Mouse (Mus musculus): ENCODE measurements around the gene Gm128. TPM values are rescaled to one million over a fixed set of nuclear protein-coding genes. Genes with fewer than 3 reads are reported as not detected.

Gene Gm128
- total and polyA plus RNA-seq, 3 experiments: 0.08 to 0.18 TPM; not detected in 1

DNA sequence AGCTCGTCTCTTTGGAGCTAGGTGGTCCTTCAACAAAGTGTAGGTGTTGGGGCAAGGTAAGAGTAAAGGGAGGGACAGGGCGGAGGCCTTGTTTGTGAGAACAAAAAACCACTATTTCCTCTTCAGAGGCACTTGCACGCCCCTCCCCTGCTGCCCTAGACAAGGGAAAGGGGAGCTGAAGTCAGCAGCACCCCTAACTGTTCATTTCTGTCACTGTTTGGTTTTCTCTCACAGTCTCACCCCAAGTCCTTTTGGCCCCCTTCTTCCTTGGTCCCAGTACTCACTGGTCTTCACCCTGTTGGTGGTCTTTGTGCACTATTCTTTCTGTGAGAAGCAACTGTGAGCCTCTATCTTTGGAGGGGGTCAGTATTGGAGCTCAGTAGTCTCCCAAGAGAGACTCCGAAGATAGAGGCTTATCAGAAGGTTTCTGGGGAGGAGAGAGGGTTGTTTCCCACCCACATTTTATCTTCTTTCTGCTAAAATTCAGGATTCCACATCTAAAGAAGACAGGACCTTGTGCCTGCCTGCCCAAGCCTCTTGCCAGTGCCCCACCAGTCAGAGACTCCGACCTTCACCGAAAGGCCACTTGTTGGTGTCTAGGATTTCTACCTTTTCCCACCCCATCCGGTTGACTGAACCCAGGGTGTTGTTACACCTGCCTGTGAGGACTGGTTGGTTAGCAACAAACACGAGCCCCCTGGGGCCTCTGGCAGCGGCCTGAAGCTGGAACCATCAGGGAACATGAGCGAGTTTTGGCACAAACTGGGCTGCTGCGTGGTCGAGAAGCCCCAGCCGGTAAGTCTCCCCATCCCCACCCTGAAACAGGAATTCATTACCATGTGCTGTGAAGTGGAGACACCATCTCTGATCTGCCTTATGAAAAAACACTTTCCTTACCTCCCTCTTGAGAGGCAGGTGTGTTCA is 9.8 kb downstream of the Gm128 start, which contains the start of gene Mllt11:
Gene Mllt11 (minus strand): TSS at position 874 of the 924 bp plus-strand sequence.
- Histone ChIP-seq H3K4me3 (ENCODE audit: control insufficient read depth in 1 of 2, insufficient read depth in 1 of 2, low read depth in 2 of 2, low read length in 2 of 2) (peak within 1 kb of the TSS; percentile 66 to 73), H3K9ac (ENCODE audit: control insufficient read depth, low read depth, low read length, poor library complexity, severe bottlenecking) (peak within 1 kb of the TSS; percentile 84), H3K27ac (ENCODE audit: control insufficient read depth, low read depth, low read length) (peak within 1 kb of the TSS; percentile 92), H3K36me3 (ENCODE audit: control insufficient read depth in 1 of 2, insufficient read depth in 2 of 2, low read length in 2 of 2) (peaks cover 34 to 44% of the 10 kb centered on the region in 2 experiments), H3K27me3 (ENCODE audit: control insufficient read depth in 1 of 2, insufficient read depth in 2 of 2, low read length in 2 of 2) (no peaks in the 10 kb centered on the region), H3K4me1 (ENCODE audit: control insufficient read depth in 1 of 2, insufficient read depth in 2 of 2, low read length in 2 of 2) (peaks cover 20 to 28% of the 10 kb centered on the region in 2 experiments), H3K79me2 (ENCODE audit: control insufficient read depth, insufficient read depth, low read length, poor library complexity) (peaks cover 60% of the 10 kb centered on the region), H3K9me3 (replicated peaks; ENCODE audit: insufficient read depth, low read length) (no peaks in the 10 kb centered on the region)
- no peak for TF ChIP-seq USF1 (IDR thresholded peaks at IDR 0.05; ENCODE audit: low read depth, low read length)
- TF ChIP-seq CHD1 (IDR thresholded peaks at IDR 0.05; ENCODE audit: low read depth, low read length): no peak
- no peak for TF ChIP-seq E2F4 (IDR thresholded peaks at IDR 0.05; ENCODE audit: borderline replicate concordance, low read depth, low read length)
- TF ChIP-seq TCF12 (IDR thresholded peaks at IDR 0.05; ENCODE audit: low read depth, low read length): no peak
- TF ChIP-seq BHLHE40 (IDR thresholded peaks at IDR 0.05; ENCODE audit: borderline replicate concordance, low read depth, low read length): no peak
- TF ChIP-seq CHD2 (IDR thresholded peaks at IDR 0.05; ENCODE audit: low read length): no peak
- TF ChIP-seq MAZ (IDR thresholded peaks at IDR 0.05; ENCODE audit: low read depth, low read length): no peak
- TF ChIP-seq ZKSCAN1 (IDR thresholded peaks at IDR 0.05; ENCODE audit: low read depth, low read length): no peak
- peak; percentile 94 for TF ChIP-seq GATA1 (IDR thresholded peaks at IDR 0.05; ENCODE audit: low read depth, low read length)
- TF ChIP-seq POLR2A (IDR thresholded peaks at IDR 0.05; ENCODE audit: control insufficient read depth in 1 of 2, insufficient read depth in 1 of 2, low read depth in 1 of 2, low read length in 2 of 2, poor library complexity in 1 of 2): peak in 1 of 2 experiments; percentile 68; a peak in 2 of 4 replicates
- TF ChIP-seq NELFE (IDR thresholded peaks at IDR 0.05; ENCODE audit: low read depth, low read length): no peak
- DNase-seq (ENCODE audit: low read depth, low spot score): peak; percentile 94

GRCm38 (mm10) chr3:95230495-95231297 is 10.7 kb downstream of the Gm128 start:
- Histone ChIP-seq H3K4me3 (ENCODE audit: control insufficient read depth in 1 of 2, insufficient read depth in 1 of 2, low read depth in 2 of 2, low read length in 2 of 2) (peak overlapping the region; percentile 66 to 73), H3K4me1 (ENCODE audit: control insufficient read depth in 1 of 2, insufficient read depth in 2 of 2, low read length in 2 of 2) (peaks cover 20 to 28% of the 10 kb centered on the region in 2 experiments), H3K27me3 (ENCODE audit: control insufficient read depth in 1 of 2, insufficient read depth in 2 of 2, low read length in 2 of 2) (no peaks in the 10 kb centered on the region), H3K36me3 (ENCODE audit: control insufficient read depth in 1 of 2, insufficient read depth in 2 of 2, low read length in 2 of 2) (peaks cover 37% of the 10 kb centered on the region in 2 experiments), H3K9ac (ENCODE audit: control insufficient read depth, low read depth, low read length, poor library complexity, severe bottlenecking) (peak overlapping the region; percentile 84), H3K27ac (ENCODE audit: control insufficient read depth, low read depth, low read length) (peak overlapping the region; percentile 92), H3K9me3 (replicated peaks; ENCODE audit: insufficient read depth, low read length) (no peaks in the 10 kb centered on the region), H3K79me2 (ENCODE audit: control insufficient read depth, insufficient read depth, low read length, poor library complexity) (peaks cover 65% of the 10 kb centered on the region)
- TF ChIP-seq TBP (IDR thresholded peaks at IDR 0.05; ENCODE audit: low read depth, low read length) (peak; percentile 33; the same call in 1 of the 2 replicates), MEF2A (IDR thresholded peaks at IDR 0.05; ENCODE audit: extremely low read depth, insufficient replicate concordance, low read depth, low read length, poor library complexity, severe bottlenecking) (no peak)
- DNase-seq (ENCODE audit: low read depth, low spot score): peak; percentile 87
